ENCODE assay signal across 9 mouse cellular contexts in genomic region chr9:122736742-122737141, GRCm38 (mm10). TPM values are rescaled to one million over a fixed set of nuclear protein-coding genes. Genes with fewer than 3 reads are reported as not detected.
DNase-seq lines count a peak whose midpoint lies in the region; ATAC-seq and TF ChIP-seq lines count a peak whose summit lies in the region.
"Had no signal": no experiment of that assay in that cellular context is flagged by ENCODE, and none has a peak within 500 bp of the region (broad histone marks: within the 10 kb centered on the region; RNA-seq: fewer than 3 reads in every experiment).

No protein-coding gene starts in this region.

- H3K27ac ChIP-seq in forebrain, postnatal 0 days (ENCODE audit: low read depth, low read length), result no peak overlapping the region
- no peak overlapping the region for H3K27ac ChIP-seq in forebrain, embryonic 12.5 days
- no peak overlapping the region for H3K27ac ChIP-seq in neural tube, embryonic 15.5 days (replicated peaks)
- H3K27ac ChIP-seq in lung, embryonic 15.5 days, result no peak overlapping the region

- DNase-seq in forebrain, postnatal 0 days, result peak; percentile 75
- DNase-seq in neural tube, embryonic 10.5 days (ENCODE audit: extremely low spot score, low spot score), result peak; percentile 40
- DNase-seq in c-Kit-positive CD71-negative TER-119-negative erythroid progenitor cells, embryonic 14.5 days (ENCODE audit: low read depth), result peak; percentile 53
- DNase-seq in testis, postnatal 14 days (ENCODE audit: low spot score), result peak; percentile 22

- H3K4me3 ChIP-seq in forebrain, postnatal 0 days (ENCODE audit: low read depth, low read length), result no peak overlapping the region
- H3K4me3 ChIP-seq in forebrain, embryonic 12.5 days (replicated peaks), result no peak overlapping the region
- no peak overlapping the region for H3K4me3 ChIP-seq in neural tube, embryonic 15.5 days (replicated peaks)
- no peak overlapping the region for H3K4me3 ChIP-seq in lung, embryonic 15.5 days

- peak; percentile 78 for TF ChIP-seq CTCF in forebrain, postnatal 0 days (IDR thresholded peaks at IDR 0.05; ENCODE audit: low read depth)

- H3K9me3 ChIP-seq in forebrain, postnatal 0 days (ENCODE audit: low read length), result no peaks in the 10 kb centered on the region
- no peaks in the 10 kb centered on the region for H3K9me3 ChIP-seq in forebrain, embryonic 12.5 days
- H3K9me3 ChIP-seq in neural tube, embryonic 15.5 days (replicated peaks), result no peaks in the 10 kb centered on the region
- H3K9me3 ChIP-seq in lung, embryonic 15.5 days, result no peaks in the 10 kb centered on the region

- H3K36me3 ChIP-seq in forebrain, postnatal 0 days (ENCODE audit: insufficient read depth), result no peaks in the 10 kb centered on the region
- H3K36me3 ChIP-seq in forebrain, embryonic 12.5 days (replicated peaks), result no peaks in the 10 kb centered on the region
- no peaks in the 10 kb centered on the region for H3K36me3 ChIP-seq in neural tube, embryonic 15.5 days
- H3K36me3 ChIP-seq in lung, embryonic 15.5 days, result no peaks in the 10 kb centered on the region

- H3K27me3 ChIP-seq in forebrain, postnatal 0 days (ENCODE audit: insufficient read depth, low read length), result peaks cover 4% of the 10 kb centered on the region; the same call in 1 of the 2 replicates
- H3K27me3 ChIP-seq in forebrain, embryonic 12.5 days, result peaks cover 16% of the 10 kb centered on the region; the same call in 1 of the 2 replicates
- H3K27me3 ChIP-seq in neural tube, embryonic 15.5 days (replicated peaks), result peaks cover 24% of the 10 kb centered on the region; the same call in 1 of the 2 replicates
- no peaks in the 10 kb centered on the region for H3K27me3 ChIP-seq in lung, embryonic 15.5 days

- WGBS in forebrain, postnatal 0 days, result 16% methylated on average over 4 of the region's 4 CpGs
- 24% methylated on average over 4 of the region's 4 CpGs for WGBS in forebrain, embryonic 12.5 days
- 22% methylated on average over 4 of the region's 4 CpGs for WGBS in neural tube, embryonic 15.5 days
- 15% methylated on average over 4 of the region's 4 CpGs for WGBS in lung, embryonic 15.5 days

- no peak overlapping the region for H3K4me2 ChIP-seq in forebrain, postnatal 0 days (ENCODE audit: low read depth)
- H3K4me2 ChIP-seq in forebrain, embryonic 12.5 days, result no peak overlapping the region
- H3K4me2 ChIP-seq in neural tube, embryonic 15.5 days, result no peak overlapping the region
- no peak overlapping the region for H3K4me2 ChIP-seq in lung, embryonic 15.5 days

- H3K9ac ChIP-seq in forebrain, postnatal 0 days, result no peak overlapping the region
- H3K9ac ChIP-seq in forebrain, embryonic 12.5 days, result no peak overlapping the region
- no peak overlapping the region for H3K9ac ChIP-seq in neural tube, embryonic 15.5 days (replicated peaks)
- H3K9ac ChIP-seq in lung, embryonic 15.5 days, result no peak overlapping the region

- ATAC-seq in forebrain, postnatal 0 days, result no peak
- no peak for ATAC-seq in forebrain, embryonic 12.5 days (ENCODE audit: low FRiP score)
- no peak for ATAC-seq in neural tube, embryonic 15.5 days (ENCODE audit: low FRiP score)
- peak; percentile 73 for ATAC-seq in granulocyte monocyte progenitor cell, adult 5-6 weeks (replicated peaks; ENCODE audit: poor library complexity, severe bottlenecking)
- ATAC-seq in lung, embryonic 15.5 days (ENCODE audit: borderline replicate concordance, extremely low read depth, low FRiP score, low TSS enrichment), result peak; percentile 31; the same call in 1 of the 2 replicates

- H3K4me1 ChIP-seq in forebrain, postnatal 0 days (ENCODE audit: insufficient read depth), result no peaks in the 10 kb centered on the region
- no peaks in the 10 kb centered on the region for H3K4me1 ChIP-seq in forebrain, embryonic 12.5 days
- no peaks in the 10 kb centered on the region for H3K4me1 ChIP-seq in neural tube, embryonic 15.5 days
- 0 out of 2 replicates have a peak, but pooled peaks cover 3% of the 10 kb centered on the region for H3K4me1 ChIP-seq in lung, embryonic 15.5 days

RNA-seq across cellular contexts. Expression of gene Topaz1, which starts 10.4 kb away (rescaled TPM):
- not detected in 2 replicates for total RNA-seq in forebrain, postnatal 0 days (2014; rRNA removed)
- polyA plus RNA-seq in forebrain, postnatal 0 days (2015; fragmentation: Nextera tagmentation; extraction: Ambion mirVana), result 0.05 TPM in 1 of 2 replicates, not detected in the other
- polyA plus RNA-seq in forebrain, embryonic 12.5 days (2016; fragmentation: Nextera tagmentation; extraction: Ambion mirVana), result not detected in 2 replicates
- polyA plus RNA-seq in neural tube, embryonic 15.5 days (2015; fragmentation: Nextera tagmentation; extraction: Ambion mirVana), result not detected in 2 replicates
- not detected in 2 replicates for total RNA-seq in granulocyte monocyte progenitor cell, adult 5-6 weeks (2014; fragmentation: Nextera tagmentation)
- not detected in 2 replicates for total RNA-seq in granulocyte monocyte progenitor cell, adult 5-6 weeks (2017)
- polyA plus RNA-seq in lung, embryonic 15.5 days (2015; fragmentation: Nextera tagmentation; extraction: Ambion mirVana), result 0.04 and 0.05 TPM in 2 replicates
- total RNA-seq: layer of hippocampus, adult 18-20 months had no signal

Comparison
In these comparisons a context has a peak if more than half of its experiments do, and no peak if none do; other contexts are left out.
1. ATAC-seq: peak in granulocyte monocyte progenitor cell, adult 5-6 weeks (single experiment) and lung, embryonic 15.5 days (single experiment); none in forebrain, postnatal 0 days (single experiment), forebrain, embryonic 12.5 days (single experiment) and neural tube, embryonic 15.5 days (single experiment).
2. DNase-seq: peak in every context shown above with its lines; median percentile 75 in forebrain, postnatal 0 days; 53 in c-Kit-positive CD71-negative TER-119-negative erythroid progenitor cells, embryonic 14.5 days; 40 in neural tube, embryonic 10.5 days; 22 in testis, postnatal 14 days.